Mouse (Mus musculus): ENCODE data around the gene Frmpd1.

DNA sequence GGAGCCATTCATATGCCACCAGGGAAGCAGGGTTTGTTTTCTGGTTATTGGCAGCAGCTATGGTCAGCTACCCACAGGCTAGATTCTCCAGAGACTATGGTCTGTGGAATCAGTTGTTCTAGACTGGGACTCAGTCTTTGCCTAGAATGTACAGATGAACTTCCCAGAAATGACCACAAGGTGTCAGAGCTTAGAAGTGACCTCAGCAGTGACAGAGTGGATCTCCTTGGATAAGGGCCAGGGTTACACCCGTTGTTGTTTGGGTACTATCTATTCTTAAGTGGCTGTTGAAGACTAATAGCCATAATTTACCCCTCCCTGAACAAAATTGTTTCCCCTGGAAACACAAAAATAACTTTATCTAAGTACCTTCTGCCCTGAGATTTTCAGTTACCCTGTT lies 21.0 kb upstream of the Frmpd1 start:
- TF ChIP-seq CTCF (IDR thresholded peaks at IDR 0.05; ENCODE audit: low read depth, low read length) = no peak
- no peak for TF ChIP-seq POLR2A (IDR thresholded peaks at IDR 0.05; ENCODE audit: extremely low read depth, insufficient read depth, low read length)

All from liver, adult 2 months (tissue).